Mouse (Mus musculus) frontal cortex, postnatal 14 days (tissue): ENCODE data around the gene C1qtnf9.

ENCODE experiments used
- DNase-seq, 2 experiments: peaks; one replicate each; pipeline ENCODE4 v3.0.0; 2022; ENCODE audit warnings: low spot score in 2 of 2

The C1qtnf9 gene

DNA sequence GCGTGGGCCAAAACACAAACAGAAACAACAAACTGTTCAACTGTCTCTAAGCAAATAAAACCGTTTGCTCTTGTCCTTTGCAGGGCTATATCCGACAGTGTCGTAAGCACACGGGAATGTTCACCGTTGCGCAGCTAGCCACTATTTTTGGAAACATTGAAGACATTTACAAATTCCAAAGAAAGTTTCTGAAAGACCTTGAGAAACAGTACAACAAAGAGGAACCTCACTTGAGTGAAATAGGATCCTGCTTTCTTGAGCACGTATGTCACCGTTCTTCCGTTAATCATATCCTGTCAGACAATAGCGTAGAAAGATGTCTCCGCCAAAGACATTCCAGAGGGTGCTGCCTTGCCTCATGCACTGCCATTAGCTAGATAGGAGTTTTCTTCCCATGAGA is 18.1 kb upstream of the C1qtnf9 start:
- no peak for DNase-seq

DNA sequence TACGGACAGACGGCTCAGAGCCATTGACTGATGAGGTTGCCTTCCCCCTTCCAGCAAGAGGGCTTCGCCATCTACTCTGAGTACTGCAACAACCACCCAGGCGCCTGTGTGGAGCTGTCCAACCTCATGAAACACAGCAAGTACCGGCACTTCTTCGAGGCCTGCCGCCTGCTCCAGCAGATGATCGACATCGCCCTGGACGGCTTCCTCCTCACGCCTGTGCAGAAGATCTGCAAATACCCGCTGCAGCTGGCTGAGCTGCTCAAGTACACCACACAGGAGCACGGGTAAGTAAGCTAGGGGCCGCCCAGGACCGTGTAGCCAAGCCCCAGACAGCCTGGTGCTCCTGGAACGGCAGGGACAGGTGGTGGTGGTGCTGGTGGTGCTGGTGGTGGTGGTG is 16.4 kb upstream of the C1qtnf9 start:
- no peak for DNase-seq

DNA sequence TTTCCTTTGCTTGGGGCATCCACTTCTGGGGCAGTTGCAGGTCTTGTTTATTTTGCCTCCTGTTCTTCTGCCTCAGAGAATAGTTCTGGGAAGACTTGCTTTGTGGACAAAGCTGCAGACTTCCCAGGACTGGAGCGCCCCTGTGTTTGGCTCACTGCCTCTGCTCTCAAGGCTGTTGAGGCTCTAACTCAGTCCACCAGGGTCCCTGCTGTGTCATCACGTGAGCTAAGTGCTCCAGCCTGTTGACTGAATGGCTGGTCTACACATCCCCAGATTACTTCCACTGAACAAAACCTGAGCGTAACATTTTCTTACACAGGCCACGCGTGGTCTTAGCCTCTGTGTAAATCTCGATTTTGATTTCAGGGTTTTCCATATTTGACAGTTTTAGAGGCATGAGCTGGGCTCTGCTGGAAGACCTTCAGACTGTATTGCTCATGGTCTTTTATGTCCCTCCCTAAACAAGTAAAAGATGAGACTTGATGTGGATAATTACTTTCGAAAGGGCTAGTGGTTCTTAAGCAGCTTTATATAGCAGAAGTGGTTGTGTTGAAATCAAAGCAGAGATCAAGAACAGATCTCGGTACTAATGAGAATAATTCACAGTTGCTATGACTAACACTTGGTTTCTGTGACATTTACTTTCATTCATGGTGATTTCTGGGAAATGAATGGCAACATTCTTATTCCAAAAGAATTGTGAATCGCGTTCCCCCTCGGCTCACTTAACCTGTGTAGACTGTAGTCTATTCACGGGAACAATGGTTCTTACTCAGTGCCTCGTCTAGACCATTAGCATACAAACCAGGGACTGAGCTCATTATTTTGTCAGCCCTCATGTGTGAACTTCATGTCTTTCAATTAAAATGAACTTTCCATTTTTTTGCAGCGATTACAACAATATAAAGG is 14.8 kb upstream of the C1qtnf9 start:
- DNase-seq: no peak

DNA sequence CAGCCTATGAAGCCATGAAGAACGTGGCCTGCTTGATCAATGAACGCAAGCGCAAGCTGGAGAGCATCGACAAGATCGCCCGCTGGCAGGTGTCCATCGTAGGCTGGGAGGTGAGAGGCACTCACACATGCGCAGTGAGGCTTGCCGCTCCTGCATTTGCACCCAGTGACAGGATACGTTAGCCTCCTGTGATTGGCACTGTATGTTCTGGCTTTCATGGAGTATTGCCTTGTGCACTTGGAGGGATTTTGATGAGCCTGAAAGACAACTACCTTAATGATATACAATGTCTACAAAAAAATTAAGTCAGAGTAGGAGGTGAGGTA is 14.2 kb upstream of the C1qtnf9 start:
- DNase-seq: no peak

DNA sequence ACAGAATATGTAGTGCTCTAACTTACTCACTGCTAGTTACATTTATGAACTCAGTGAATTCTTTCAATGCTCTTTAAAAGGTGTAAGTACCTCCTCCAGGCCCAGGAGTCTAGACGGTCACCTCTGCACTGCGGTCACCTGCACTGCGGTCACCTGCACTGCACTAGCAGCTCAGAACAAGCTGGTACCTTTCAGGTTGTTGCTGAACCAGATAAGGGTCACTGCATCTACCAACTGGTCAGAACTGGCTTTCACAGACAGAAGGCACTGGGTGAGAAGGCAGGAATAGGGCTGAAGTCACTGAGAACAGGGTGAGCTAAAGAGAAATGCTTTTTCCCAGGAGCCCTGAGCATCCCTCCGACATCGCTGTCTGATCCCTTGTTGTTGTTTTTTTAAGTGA is 13.3 kb upstream of the C1qtnf9 start:
- no peak for DNase-seq

DNA sequence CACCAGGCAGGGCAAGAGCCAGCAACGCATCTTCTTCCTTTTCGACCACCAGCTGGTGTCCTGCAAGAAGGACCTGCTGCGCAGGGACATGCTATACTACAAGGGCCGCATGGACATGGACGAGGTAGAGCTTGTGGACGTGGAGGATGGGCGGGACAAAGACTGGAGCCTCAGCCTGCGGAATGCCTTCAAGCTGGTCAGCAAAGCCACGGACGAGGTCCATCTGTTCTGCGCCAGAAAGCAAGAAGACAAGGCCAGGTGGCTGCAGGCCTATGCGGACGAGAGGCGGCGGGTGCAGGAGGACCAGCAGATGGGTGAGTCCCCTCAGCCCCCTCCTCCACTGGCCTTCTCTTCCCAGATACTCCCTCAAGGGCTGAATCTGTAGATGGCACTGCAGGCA is 11.7 kb upstream of the C1qtnf9 start:
- no peak for DNase-seq

DNA sequence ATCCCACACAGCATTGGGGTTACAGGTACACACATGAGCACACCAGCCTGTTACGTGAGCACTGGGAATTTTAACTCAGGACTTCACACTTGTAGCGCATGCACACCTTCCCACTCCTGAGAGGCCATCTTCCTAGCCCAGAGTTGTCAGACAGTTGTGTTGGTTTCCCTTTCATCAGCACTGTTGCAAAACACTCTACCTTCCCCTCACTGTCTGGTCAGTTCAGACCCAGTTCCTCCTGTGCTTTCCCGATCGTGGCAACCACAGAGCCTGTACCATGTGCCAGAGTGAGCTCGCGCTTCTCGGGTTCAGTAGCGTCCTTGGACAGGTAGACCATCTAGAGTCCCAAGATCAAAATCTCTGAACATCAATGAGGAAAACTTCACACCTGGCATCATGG is 10.7 kb upstream of the C1qtnf9 start:
- DNase-seq: no peak

DNA sequence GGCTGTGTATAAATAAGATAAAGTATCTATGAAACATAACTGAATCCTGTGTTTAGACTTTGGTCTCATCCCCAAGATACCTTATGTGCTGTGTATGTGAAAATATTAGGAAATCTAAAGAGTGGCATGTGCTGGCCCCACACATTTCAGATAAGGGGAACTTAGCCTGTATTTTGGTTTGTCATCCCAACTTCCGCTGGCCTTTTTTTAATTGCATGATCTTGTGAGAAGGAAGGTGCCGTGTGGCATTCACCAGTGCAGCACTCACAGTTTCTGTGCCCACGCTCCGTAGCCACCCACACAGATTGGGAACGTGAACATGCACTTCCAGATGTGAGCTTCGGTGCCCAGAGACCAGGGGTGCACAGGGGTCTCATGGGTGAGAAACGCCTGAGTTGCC is 10.2 kb upstream of the C1qtnf9 start:
- DNase-seq: no peak

DNA sequence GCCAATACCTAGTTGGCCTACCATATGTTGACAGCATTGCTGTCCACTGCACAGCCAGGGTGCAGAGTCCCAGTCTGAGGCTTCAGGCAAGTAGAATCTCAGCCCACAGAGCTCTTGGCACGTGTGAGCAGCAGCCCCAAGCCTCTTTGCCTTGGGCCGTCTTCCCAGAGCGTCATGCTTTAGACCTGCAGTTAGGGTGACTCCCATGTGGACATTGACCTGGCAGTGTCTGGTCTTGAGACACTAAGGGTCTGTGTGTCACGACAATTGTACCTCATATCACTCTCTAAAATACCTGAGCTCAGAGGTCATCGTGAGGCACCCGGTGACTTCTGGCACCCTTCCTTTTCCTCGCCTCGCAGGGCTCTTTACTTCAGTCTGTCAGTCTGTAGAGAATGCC is 8.8 kb upstream of the C1qtnf9 start:
- no peak for DNase-seq

DNA sequence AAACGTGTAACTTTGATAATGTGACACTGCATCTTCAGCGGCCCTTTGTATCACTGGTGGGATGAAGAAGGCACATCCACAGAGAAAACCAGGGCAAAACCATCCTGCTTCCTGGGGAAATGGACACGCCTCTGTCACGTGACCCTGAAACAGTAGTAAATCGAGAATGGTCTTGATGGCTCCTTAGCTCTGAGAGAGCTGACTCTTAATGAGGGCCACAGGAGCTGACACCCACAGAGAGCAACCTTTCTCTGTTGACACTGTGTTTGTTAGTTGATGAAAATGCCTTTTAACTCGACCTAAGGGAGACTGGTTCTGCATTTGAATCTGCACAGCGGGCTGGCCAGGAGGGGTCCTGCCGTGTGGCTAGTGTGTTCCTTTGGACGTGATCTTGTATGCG is 6.1 kb upstream of the C1qtnf9 start:
- DNase-seq: no peak

DNA sequence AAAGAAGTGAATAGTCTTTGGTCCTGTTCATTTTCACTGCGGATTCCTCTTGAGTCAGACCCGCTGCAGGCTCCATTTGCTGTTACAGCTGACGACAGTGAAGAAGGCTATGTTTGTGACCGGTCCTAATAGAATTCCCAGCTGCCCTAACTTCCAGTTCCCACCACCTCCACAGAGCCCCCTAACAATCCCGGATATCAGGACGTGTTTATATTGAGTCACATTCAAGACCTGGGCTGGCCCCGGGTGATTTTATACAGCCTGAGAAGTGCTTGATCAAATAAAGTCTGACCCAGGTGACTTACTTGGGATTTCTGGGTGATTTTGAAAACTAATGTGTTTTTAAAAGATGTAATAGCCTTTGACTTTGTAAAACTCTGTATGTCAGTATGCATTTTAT is 5.2 kb upstream of the C1qtnf9 start:
- no peak for DNase-seq

DNA sequence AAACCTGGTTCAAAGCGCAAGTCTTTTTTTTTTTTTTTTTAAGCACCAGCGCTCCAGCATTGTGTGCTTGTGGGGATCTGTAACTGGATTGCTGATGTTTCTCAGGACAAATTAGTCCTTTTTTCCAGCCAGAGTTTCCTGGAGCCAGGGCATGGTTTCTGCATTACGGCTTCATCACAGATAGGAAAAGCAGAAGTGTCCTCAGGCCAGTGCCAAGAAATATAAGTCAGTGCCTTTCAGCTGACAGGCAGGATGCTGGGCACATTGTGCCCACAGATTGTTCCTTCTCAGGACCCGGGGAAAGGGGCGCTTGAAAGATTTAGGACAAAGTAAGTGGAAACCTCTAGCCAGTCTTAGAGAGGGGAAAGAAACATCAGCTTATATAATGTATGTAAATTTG is 4.2 kb upstream of the C1qtnf9 start:
- no peak for DNase-seq

DNA sequence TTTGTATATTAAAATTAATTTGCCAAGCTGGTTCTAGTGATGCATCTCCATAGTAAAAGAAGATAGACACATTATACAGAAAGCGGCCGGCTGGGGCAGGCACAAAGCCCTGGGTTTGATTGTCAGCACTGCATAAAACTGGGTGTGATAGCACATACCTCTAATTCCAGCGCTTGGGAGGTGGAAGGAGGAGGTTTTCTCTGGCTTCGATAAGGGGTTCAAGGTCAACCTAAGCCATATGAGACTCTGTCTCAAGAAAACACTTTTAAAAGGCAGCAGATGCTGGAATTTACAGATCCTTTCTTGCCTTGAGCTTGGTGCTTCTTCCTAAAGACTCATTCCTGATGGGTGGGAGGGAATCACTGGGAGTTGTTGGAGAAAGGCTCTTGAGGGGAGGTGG is 3.4 kb upstream of the C1qtnf9 start:
- DNase-seq: no peak

DNA sequence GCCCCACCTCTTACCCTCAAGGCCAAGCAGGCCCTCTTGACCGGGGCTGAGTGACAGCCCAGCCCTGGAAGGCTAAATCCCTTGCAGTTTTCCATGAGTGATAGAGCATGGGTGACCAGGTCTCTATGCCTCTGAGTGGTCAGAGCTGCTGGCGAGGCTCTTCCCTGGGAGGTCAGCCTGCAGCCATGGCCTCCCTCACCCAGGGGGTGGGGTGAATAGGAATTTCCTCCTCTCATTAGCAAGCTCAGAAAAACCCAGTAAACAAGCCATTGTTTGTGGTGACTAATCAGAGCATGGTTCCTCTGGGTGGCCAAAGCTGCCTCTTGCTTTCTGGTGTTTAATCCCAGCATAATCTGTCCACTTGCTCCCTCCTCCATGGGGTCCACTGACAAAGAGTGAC is 2.9 kb upstream of the C1qtnf9 start:
- DNase-seq: no peak

DNA sequence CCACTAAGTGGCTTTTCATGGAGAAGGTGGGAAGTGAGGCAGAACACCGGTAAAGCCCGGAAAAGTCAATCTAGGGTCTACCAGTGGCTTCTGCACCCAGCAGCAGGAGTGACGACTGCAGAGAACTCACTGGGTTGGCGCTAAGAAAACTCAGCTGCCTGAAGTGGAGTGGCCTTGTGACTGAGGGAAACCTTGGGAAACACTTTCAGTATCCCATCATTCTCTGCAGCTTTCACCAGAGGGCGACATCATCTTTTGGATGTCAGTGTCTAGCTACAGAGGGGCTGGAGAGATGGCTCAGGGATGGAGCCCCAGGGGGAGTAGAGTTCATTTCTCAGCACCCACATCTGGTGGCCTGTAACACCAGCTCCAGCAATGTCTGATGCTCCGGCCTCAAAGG is 1.4 kb downstream of the C1qtnf9 start:
- DNase-seq: no peak

DNA sequence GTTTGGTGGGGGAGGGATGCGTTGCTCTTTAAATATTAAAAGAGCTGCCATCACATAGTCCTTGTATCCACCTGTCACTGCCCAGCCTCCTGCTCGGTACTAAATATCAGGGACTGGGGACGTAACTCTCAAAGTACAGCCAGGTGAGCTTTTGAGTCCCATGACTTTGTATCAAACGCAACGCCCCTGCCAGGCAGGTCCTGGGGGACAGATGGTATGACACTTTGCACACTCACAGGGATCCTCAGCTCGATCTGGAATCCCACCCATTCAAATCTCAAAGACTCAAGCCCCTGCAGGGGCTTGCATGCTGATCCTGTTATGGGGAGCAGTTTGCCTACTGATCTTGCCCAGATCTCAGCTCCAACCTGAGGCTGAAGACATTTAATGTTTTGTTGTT is 2.7 kb downstream of the C1qtnf9 start:
- no peak for DNase-seq

DNA sequence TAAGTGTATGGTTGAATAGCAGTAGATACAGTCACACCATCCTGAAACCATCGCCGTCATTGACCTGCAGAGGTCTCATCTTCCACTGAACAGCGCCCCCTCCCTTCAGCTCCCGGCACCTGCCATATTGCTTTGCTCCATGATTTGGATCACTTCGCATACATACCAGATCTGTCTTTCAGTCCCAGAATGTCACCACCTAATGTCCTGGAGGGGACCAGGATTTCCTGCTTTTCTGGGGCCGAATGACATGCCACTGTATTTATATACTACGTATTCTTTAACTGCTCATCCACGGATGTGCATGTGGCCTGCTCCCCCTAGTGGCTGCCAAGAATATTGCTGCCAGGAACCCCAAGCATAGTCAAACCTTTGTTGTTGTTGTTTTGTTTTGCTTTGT is 3.1 kb downstream of the C1qtnf9 start:
- peak; percentile 55 to 70 for DNase-seq

DNA sequence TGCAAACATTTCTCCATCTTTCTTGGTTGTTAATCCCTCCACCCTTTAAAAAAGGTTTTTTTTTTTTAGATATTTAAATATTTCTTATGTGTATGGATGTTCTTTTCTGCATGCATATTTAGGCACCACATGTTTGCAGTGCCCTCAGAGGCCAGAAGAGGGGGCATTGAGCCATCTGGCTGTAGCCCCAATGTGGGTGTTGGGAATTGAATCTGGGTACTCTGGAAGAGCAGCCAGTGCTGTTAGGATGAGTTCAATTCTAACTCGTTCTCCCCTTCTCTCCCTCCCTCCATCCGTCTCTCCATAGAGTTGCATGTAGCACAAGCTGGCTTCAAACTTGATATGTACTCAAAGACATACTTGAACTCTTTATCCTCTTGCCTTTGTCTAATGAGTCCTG is 5.5 kb downstream of the C1qtnf9 start:
- no peak for DNase-seq

DNA sequence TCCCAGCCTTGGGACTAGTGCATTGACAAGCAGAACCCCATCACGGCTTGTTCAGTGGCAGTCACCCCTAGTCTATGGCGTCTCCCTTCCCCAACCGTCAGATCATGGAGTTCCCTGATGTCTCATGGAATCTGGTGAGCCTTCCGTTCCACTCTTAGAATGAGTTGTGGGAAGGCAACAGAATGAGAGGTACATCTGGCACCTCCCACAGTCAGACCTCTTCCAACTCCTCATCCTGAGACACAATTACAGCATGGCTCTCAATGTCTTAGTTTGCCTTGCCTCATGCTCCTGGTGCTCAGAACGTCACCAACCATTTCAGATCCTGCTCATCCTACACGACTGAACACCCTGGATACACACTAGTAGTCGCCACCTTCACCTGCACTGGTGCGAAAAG is 8.6 kb downstream of the C1qtnf9 start:
- DNase-seq: no peak

DNA sequence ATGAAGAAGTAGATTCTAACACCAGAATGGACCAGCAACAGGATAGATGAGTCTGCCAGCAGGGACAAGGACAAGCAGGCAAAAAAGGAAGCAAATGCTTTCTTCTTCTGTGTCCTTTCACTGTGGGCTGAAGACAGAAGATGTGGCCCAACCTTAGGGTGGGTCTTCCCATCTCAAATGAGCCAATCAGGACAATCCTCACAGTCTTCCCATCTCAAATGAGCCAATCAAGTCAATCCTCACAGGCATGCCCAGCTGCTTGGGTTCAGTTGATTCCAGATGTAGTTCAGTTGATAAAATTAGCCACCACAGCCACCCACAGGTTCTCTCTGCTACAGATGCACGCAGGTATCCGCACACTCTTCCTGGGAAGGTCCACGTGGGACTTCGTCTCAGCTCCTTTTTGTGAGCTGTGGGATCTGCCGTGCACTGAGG is 9.6 kb downstream of the C1qtnf9 start:
- DNase-seq: no peak

DNA sequence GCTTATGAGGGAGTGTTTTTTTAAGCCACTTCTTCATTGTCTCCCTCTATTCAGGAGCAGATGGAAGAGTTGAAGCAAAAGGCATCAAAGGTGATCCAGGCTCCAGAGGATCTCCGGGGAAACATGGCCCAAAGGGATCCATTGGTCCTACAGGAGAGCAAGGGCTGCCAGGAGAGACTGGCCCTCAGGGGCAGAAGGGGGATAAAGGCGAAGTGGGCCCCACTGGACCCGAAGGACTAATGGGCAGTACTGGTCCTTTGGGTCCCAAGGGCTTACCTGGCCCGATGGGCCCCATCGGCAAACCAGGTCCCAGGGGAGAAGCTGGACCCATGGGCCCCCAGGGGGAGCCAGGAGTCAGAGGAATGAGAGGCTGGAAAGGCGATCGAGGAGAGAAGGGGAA is 11.3 kb downstream of the C1qtnf9 start:
- no peak for DNase-seq

DNA sequence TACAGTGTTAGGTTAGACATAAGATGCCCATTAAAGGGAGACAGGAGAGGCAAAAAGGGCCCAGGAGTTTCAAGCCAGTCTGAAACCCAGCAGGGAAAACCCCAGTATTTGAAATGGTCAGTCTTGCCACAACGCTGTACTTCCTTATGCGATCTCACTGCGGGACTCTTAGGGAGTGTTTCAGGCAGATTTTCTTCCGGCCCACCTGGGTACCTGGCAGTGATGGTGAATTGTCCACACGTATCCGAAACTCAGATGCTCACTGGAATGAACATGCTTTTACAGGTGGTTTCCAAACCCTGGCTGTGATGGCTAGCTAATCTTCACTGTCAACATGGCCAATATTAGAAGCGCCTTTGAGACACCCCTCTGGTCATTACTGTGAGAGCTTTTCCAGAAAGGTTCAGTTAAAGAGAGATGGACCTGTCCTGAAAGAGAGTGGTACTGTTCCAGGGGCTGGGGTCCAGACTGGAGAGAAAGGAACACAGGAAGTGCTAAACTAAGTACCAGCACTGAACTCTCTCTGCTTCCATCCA is 14.3 kb downstream of the C1qtnf9 start:
- DNase-seq: no peak

DNA sequence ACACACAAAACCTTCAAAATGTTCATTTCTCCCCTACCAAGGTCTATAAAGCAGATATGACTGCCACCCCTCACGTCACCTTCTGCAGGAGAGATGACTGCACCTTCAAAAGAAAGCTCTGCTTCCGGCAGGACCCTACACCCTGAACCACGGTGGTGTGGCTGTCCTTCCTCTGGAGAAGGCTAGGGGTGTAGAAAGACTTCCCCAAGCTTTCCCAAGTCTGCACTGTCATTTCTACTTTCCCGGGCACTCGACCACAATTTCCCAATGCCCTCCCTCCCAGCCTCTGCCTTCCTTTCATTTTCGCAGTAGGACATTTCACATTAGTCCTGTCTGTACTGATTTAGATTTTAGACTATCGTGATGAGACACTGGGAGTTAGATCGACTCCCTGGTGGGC is 15.3 kb downstream of the C1qtnf9 start:
- DNase-seq: no peak
